Mouse (Mus musculus): ENCODE measurements around the gene Frem3. TPM values are rescaled to one million over a fixed set of nuclear protein-coding genes. Genes with fewer than 3 reads are reported as not detected.

Frem3 gene
- total RNA-seq (2023): not detected

GRCm38 (mm10) chr8:80610549-80611440 lies at the start of gene Frem3:
Frem3 (plus strand) TSS chr8:80611080.

DNA sequence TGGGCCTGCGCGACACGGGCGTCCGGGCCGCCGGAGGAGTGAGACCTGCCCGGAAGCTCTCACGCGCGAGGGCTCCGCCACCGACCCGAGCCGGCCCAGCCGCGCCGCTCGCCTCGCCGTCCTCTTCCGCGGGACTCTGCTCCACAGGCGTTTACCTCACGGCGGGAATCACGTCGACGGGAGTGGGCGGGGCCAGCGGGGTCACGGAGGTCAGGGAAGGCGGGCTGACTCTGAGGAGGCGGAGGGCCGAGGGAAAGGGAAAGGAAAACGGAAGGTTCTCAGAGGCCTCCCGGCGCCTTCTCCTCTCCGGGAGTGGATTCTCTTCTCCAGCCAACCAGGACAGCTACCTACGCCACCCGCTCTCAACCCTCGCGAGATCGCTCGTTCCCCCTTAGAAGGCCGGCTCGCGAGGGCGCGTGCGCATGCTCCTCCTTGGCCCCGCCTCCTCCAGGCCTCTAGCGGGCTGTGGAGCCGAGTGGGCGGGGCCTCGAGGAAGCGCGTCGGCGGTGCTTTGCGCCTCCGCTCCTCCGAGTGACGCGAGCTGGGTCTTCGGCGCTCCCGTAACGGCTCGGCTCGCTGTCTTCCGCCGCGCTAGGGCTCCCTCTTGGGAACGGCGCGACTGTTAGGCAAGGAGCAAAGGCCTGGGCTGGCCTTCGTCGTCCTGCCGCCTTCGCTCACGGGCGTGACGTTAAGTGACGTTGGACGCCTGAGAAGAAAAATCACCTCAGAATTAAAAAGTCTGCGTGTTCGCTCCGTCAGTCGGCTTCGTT lies 128.5 kb downstream of the Frem3 start, which contains the start of gene Smarca5:
Smarca5 (minus strand) TSS at position 343 of the 770 bp plus-strand sequence.

Other genes starting within 250 kb of the Frem3 start
- gene Gypa, start 117.3 kb upstream of the Frem3 start, total RNA-seq (2023): not detected
- gene Smarca5, start 128.4 kb downstream of the Frem3 start, total RNA-seq (2023): 100 to 1,000 TPM; 170 to 174 TPM

All from B cell, adult 67 days (primary cell).